ENCODE assay signal across 13 mouse cellular contexts in genomic region chr1:131751181-131751890, GRCm38 (mm10). TPM values are rescaled to one million over a fixed set of nuclear protein-coding genes. Genes with fewer than 3 reads are reported as not detected.
DNase-seq lines count a peak whose midpoint lies in the region; ATAC-seq and TF ChIP-seq lines count a peak whose summit lies in the region.
"Had no signal": no experiment of that assay in that cellular context is flagged by ENCODE, and none has a peak within 500 bp of the region (broad histone marks: within the 10 kb centered on the region; RNA-seq: fewer than 3 reads in every experiment).

No protein-coding gene starts in this region.

- H3K9me3 ChIP-seq in hindbrain, postnatal 0 days (ENCODE audit: low read length): no peaks in the 10 kb centered on the region
- no peaks in the 10 kb centered on the region for H3K9me3 ChIP-seq in hindbrain, embryonic 16.5 days (ENCODE audit: control insufficient read depth, low read length)

- no peaks in the 10 kb centered on the region for H3K36me3 ChIP-seq in hindbrain, postnatal 0 days (ENCODE audit: insufficient read depth, low read length)
- no peaks in the 10 kb centered on the region for H3K36me3 ChIP-seq in hindbrain, embryonic 16.5 days (ENCODE audit: control insufficient read depth, insufficient read depth, low read length)

- intact Hi-C loops in left cerebral cortex, postnatal 36 days (cut with DNase I): no loop called here

- 0 out of 2 replicates have a peak, but pooled peaks cover 4% of the 10 kb centered on the region for H3K27me3 ChIP-seq in hindbrain, postnatal 0 days (ENCODE audit: insufficient read depth, low read length)
- no peaks in the 10 kb centered on the region for H3K27me3 ChIP-seq in hindbrain, embryonic 16.5 days (replicated peaks; ENCODE audit: control insufficient read depth, insufficient read depth, low read length)

- no peak overlapping the region for H3K9ac ChIP-seq in hindbrain, postnatal 0 days (replicated peaks; ENCODE audit: low read length)
- no peak overlapping the region for H3K9ac ChIP-seq in hindbrain, embryonic 16.5 days (ENCODE audit: low read depth, low read length)
- H3K9ac ChIP-seq: lung, embryonic 14.5 days had no signal

- 0 out of 2 replicates have a peak, but pooled peaks have one; percentile 1 for ATAC-seq in hindbrain, postnatal 0 days
- ATAC-seq in hindbrain, embryonic 16.5 days: no peak

- H3K4me3 ChIP-seq in hindbrain, postnatal 0 days (ENCODE audit: low read length): no peak overlapping the region
- H3K4me3 ChIP-seq in hindbrain, embryonic 16.5 days (ENCODE audit: low read length): no peak overlapping the region

- peaks cover 14% of the 10 kb centered on the region; the same call in 1 of the 2 replicates for H3K4me1 ChIP-seq in hindbrain, postnatal 0 days (ENCODE audit: insufficient read depth, low read length)
- H3K4me1 ChIP-seq in hindbrain, embryonic 16.5 days (ENCODE audit: control insufficient read depth, insufficient read depth, low read depth, low read length): peaks cover 3% of the 10 kb centered on the region; the same call in 1 of the 2 replicates

- no peak overlapping the region; the same call in 1 of the 2 replicates for H3K27ac ChIP-seq in hindbrain, postnatal 0 days
- H3K27ac ChIP-seq in hindbrain, embryonic 16.5 days (ENCODE audit: low read depth, low read length): no peak overlapping the region

- 65% methylated on average over 3 of the region's 3 CpGs for WGBS in hindbrain, postnatal 0 days
- 69% methylated on average over 3 of the region's 3 CpGs for WGBS in hindbrain, embryonic 16.5 days

- H3K4me2 ChIP-seq in hindbrain, postnatal 0 days (ENCODE audit: low read depth, low read length): no peak overlapping the region
- H3K4me2 ChIP-seq in hindbrain, embryonic 16.5 days (ENCODE audit: low read length): no peak overlapping the region
- H3K4me2 ChIP-seq: lung, embryonic 14.5 days had no signal

- peak; percentile 19 to 64 for DNase-seq in adrenal gland, adult (ENCODE audit: inconsistent age in 2 of 2, low spot score in 1 of 2)
- no peak for DNase-seq in adrenal gland, adult 8-10 months
- DNase-seq in hindbrain, postnatal 0 days (ENCODE audit: low spot score): no peak
- DNase-seq in heart, postnatal 4 days: peak; percentile 47
- peak; percentile 71 for DNase-seq in skeletal muscle tissue, adult 2 months (ENCODE audit: low read depth, low spot score)
- DNase-seq in T-cell, adult 2 months (ENCODE audit: low spot score): no peak
- DNase-seq in left cerebral cortex, postnatal 36 days (ENCODE audit: low spot score in 2 of 2): no peak
- DNase-seq: kidney, adult 8-10 months; thymus, postnatal 36 days had no signal

- no peak for TF ChIP-seq CTCF in hindbrain, postnatal 0 days (IDR thresholded peaks at IDR 0.05; ENCODE audit: low read depth)

RNA-seq across cellular contexts. Expression of gene Slc26a9, which starts 7.5 kb away (rescaled TPM):
- total RNA-seq in adrenal gland, adult 8-10 months (2022): under 1 TPM in 3 of 4 experiments, not detected in 1; 0.06 to 0.28 (median 0.23) TPM
- 0.07 and 0.37 TPM in 2 replicates for total RNA-seq in hindbrain, postnatal 0 days (2014; rRNA removed)
- 0.09 and 0.10 TPM in 2 replicates for polyA plus RNA-seq in hindbrain, postnatal 0 days (2015; fragmentation: Nextera tagmentation; extraction: Ambion mirVana)
- polyA plus RNA-seq in hindbrain, embryonic 16.5 days (2015; fragmentation: Nextera tagmentation; extraction: Ambion mirVana): 0.15 and 0.18 TPM in 2 replicates
- under 1 TPM in 1 of 2 experiments, not detected in 1; 0.07 TPM for total RNA-seq in heart, postnatal 4 days (2021)
- total RNA-seq in left cerebral cortex, postnatal 36 days (2021): under 1 TPM; 0.07 to 0.16 TPM
- total RNA-seq: hematopoietic stem cell, adult 5-6 weeks; MEL had no signal

RNA-seq across cellular contexts. Expression of gene Pm20d1, which starts 45.8 kb away (rescaled TPM):
- 10 to 100 TPM in 2 of 4 experiments, 1 to 10 TPM in 2; 6.2 to 15.0 (median 10.6) TPM for total RNA-seq in adrenal gland, adult 8-10 months (2022)
- total RNA-seq in hindbrain, postnatal 0 days (2014; rRNA removed): 0.04 and 0.63 TPM in 2 replicates
- 0.54 and 0.60 TPM in 2 replicates for polyA plus RNA-seq in hindbrain, postnatal 0 days (2015; fragmentation: Nextera tagmentation; extraction: Ambion mirVana)
- 0.41 and 0.67 TPM in 2 replicates for polyA plus RNA-seq in hindbrain, embryonic 16.5 days (2015; fragmentation: Nextera tagmentation; extraction: Ambion mirVana)
- 1 to 10 TPM; 2.2 to 3.4 TPM for total RNA-seq in heart, postnatal 4 days (2021)
- total RNA-seq in left cerebral cortex, postnatal 36 days (2021): 1 to 10 TPM; 1.5 to 2.2 TPM
- total RNA-seq: hematopoietic stem cell, adult 5-6 weeks; MEL had no signal

Comparison
In these comparisons a context has a peak if more than half of its experiments do, and no peak if none do; other contexts are left out.
1. DNase-seq: peak in adrenal gland, adult (2 of 2), heart, postnatal 4 days (single experiment) and skeletal muscle tissue, adult 2 months (single experiment); none in adrenal gland, adult 8-10 months (single experiment), hindbrain, postnatal 0 days (single experiment), T-cell, adult 2 months (single experiment) and left cerebral cortex, postnatal 36 days (0 of 2).